Mouse (Mus musculus) CH12.LX (cell line): Measurements from ENCODE around the gene Ms4a18. TPM values are rescaled to one million over a fixed set of nuclear protein-coding genes. Genes with fewer than 3 reads are reported as not detected.
A peak's percentile ranks its signal among the peaks of the same experiment; 100 is the strongest.

ENCODE experiments used
- DNase-seq: peaks from one replicate; pipeline ENCODE4 v3.0.0-alpha.2; 2013; ENCODE audit errors: extremely low read depth
- H3K27ac ChIP-seq: 2 replicates; pipeline ENCODE4 v1.5.1; 2012; ENCODE audit warnings: low read depth, mild to moderate bottlenecking, control low read depth, moderate library complexity; ENCODE audit not compliant: insufficient read depth
- H3K27me3 ChIP-seq: replicated peaks from 2 replicates; pipeline ENCODE3; 2012; ENCODE audit warnings: inconsistent platforms
- H3K36me3 ChIP-seq, 2 experiments: replicated peaks in 1 of 2; 2 replicates each; pipeline versions ENCODE3 to v1.6.1; 2012; ENCODE audit warnings: inconsistent platforms in 1 of 2, low read length in 1 of 2, mild to moderate bottlenecking in 1 of 2, mixed read lengths in 1 of 2, moderate library complexity in 1 of 2; ENCODE audit not compliant: control insufficient read depth in 1 of 2, insufficient read depth in 1 of 2
- H3K4me1 ChIP-seq, 2 experiments: 2 replicates each; pipeline ENCODE4 v1.6.1; 2012; ENCODE audit warnings: inconsistent platforms in 1 of 2, moderate library complexity in 1 of 2; ENCODE audit not compliant: insufficient read depth in 2 of 2, control insufficient read depth in 1 of 2
- H3K4me2 ChIP-seq: 2 replicates; pipeline ENCODE4 v1.6.1; 2012; ENCODE audit warnings: low read depth, mild to moderate bottlenecking, control low read depth; ENCODE audit not compliant: poor library complexity, insufficient read depth, severe bottlenecking
- H3K4me3 ChIP-seq, 3 experiments: fragments of 150-350 bp in 1 of 3; sonication (generic) in 1 of 3; replicated peaks in 1 of 3; 2 replicates each; pipeline versions ENCODE3 to v1.5.1; 2011 to 2012; ENCODE audit warnings: low read depth in 2 of 3, low read length in 2 of 3, mild to moderate bottlenecking in 2 of 3, moderate library complexity in 2 of 3, control low read depth in 1 of 3, improper control_type of control experiment in 1 of 3, inconsistent platforms in 1 of 3, mixed read lengths in 1 of 3; ENCODE audit not compliant: poor library complexity in 1 of 3
- H3K79me2 ChIP-seq: replicated peaks from 2 replicates; pipeline ENCODE4 v1.6.1; 2012; ENCODE audit warnings: mild to moderate bottlenecking, moderate library complexity; ENCODE audit not compliant: control insufficient read depth, poor library complexity, insufficient read depth, severe bottlenecking; ENCODE audit errors: extremely low read depth
- H3K9ac ChIP-seq: 2 replicates; pipeline ENCODE4 v1.6.1; 2012; ENCODE audit warnings: low read depth, mild to moderate bottlenecking, control low read depth, moderate library complexity; ENCODE audit not compliant: insufficient read depth
- H3K9me3 ChIP-seq: replicated peaks from 2 replicates; pipeline ENCODE3; 2012; ENCODE audit warnings: low read length, inconsistent platforms, mixed read lengths
- BHLHE40 ChIP-seq: IDR thresholded peaks from 2 replicates; pipeline ENCODE4 v1.6.1; 2011; ENCODE audit warnings: mild to moderate bottlenecking, low read depth, low read length, improper control_type of control experiment
- CHD1 ChIP-seq: IDR thresholded peaks from 2 replicates; pipeline ENCODE4 v1.6.1; 2012; ENCODE audit warnings: low read depth, low read length, improper control_type of control experiment, inconsistent platforms
- CHD2 ChIP-seq: IDR thresholded peaks from 2 replicates; pipeline ENCODE4 v1.6.1; 2011; ENCODE audit warnings: low read length, improper control_type of control experiment
- CTCF ChIP-seq, 2 experiments: IDR thresholded peaks in 1 of 2; conservative IDR thresholded peaks in 1 of 2; 2 replicates each; pipeline ENCODE4 v1.5.1; 2011 to 2012; ENCODE audit warnings: low read depth in 2 of 2, low read length in 2 of 2, improper control_type of control experiment in 1 of 2, inconsistent platforms in 1 of 2, mild to moderate bottlenecking in 1 of 2, moderate library complexity in 1 of 2
- E2F4 ChIP-seq: IDR thresholded peaks from 2 replicates; pipeline ENCODE4 v1.6.1; 2011; ENCODE audit warnings: low read depth, low read length, improper control_type of control experiment; ENCODE audit not compliant: insufficient replicate concordance
- ELF1 ChIP-seq: IDR thresholded peaks from 2 replicates; pipeline ENCODE4 v1.6.1; 2014; ENCODE audit warnings: low read depth, mild to moderate bottlenecking, inconsistent platforms, low read length, improper control_type of control experiment
- EP300 ChIP-seq: IDR thresholded peaks from 2 replicates; pipeline ENCODE4 v1.6.1; 2011; ENCODE audit warnings: low read length, improper control_type of control experiment
- ETS1 ChIP-seq: conservative IDR thresholded peaks from 2 replicates; pipeline ENCODE4 v1.6.1; 2012; ENCODE audit warnings: low read depth, mild to moderate bottlenecking, inconsistent platforms, low read length, improper control_type of control experiment, moderate library complexity
- GABPA ChIP-seq: IDR thresholded peaks from 2 replicates; pipeline ENCODE4 v1.6.1; 2012; ENCODE audit warnings: low read depth, low read length, improper control_type of control experiment, inconsistent platforms; ENCODE audit not compliant: insufficient replicate concordance
- IRF4 ChIP-seq: IDR thresholded peaks from 2 replicates; pipeline ENCODE4 v1.6.1; 2014; ENCODE audit warnings: low read depth, mild to moderate bottlenecking, inconsistent platforms, low read length, improper control_type of control experiment
- JUND ChIP-seq: conservative IDR thresholded peaks from 2 replicates; pipeline ENCODE4 v1.6.1; 2011; ENCODE audit warnings: low read depth, low read length, improper control_type of control experiment
- MAX ChIP-seq: IDR thresholded peaks from 2 replicates; pipeline ENCODE4 v1.6.1; 2011; ENCODE audit warnings: low read length, improper control_type of control experiment
- MAZ ChIP-seq: IDR thresholded peaks from 2 replicates; pipeline ENCODE4 v1.6.1; 2012; ENCODE audit warnings: low read depth, mild to moderate bottlenecking, inconsistent platforms, low read length, improper control_type of control experiment, moderate library complexity
- MEF2A ChIP-seq: IDR thresholded peaks from 2 replicates; pipeline ENCODE4 v1.6.1; 2014; ENCODE audit warnings: low read depth, mild to moderate bottlenecking, inconsistent platforms, low read length, improper control_type of control experiment, borderline replicate concordance
- MXI1 ChIP-seq: IDR thresholded peaks from 2 replicates; pipeline ENCODE4 v1.6.1; 2011; ENCODE audit warnings: mild to moderate bottlenecking, low read depth, low read length, improper control_type of control experiment
- MYC ChIP-seq: IDR thresholded peaks from 2 replicates; pipeline ENCODE4 v1.6.1; 2011; ENCODE audit warnings: low read depth, mild to moderate bottlenecking, improper control_type of control experiment, low read length
- NELFE ChIP-seq: IDR thresholded peaks from 2 replicates; pipeline ENCODE4 v1.6.1; 2011; ENCODE audit warnings: low read depth, low read length, improper control_type of control experiment
- PAX5 ChIP-seq: IDR thresholded peaks from 2 replicates; pipeline ENCODE4 v1.6.1; 2012; ENCODE audit warnings: low read length, inconsistent platforms, mixed read lengths
- POLR2A ChIP-seq: IDR thresholded peaks from 2 replicates; pipeline ENCODE4 v1.6.1; 2011; ENCODE audit warnings: low read depth, mild to moderate bottlenecking, improper control_type of control experiment, low read length
- POLR2AphosphoS2 ChIP-seq: IDR thresholded peaks from 2 replicates; pipeline ENCODE4 v1.6.1; 2011; ENCODE audit warnings: low read depth, low read length, improper control_type of control experiment
- RAD21 ChIP-seq: IDR thresholded peaks from 2 replicates; pipeline ENCODE4 v1.6.1; 2011; ENCODE audit warnings: low read depth, mild to moderate bottlenecking, low read length, improper control_type of control experiment, moderate library complexity
- SIN3A ChIP-seq: IDR thresholded peaks from 2 replicates; pipeline ENCODE4 v1.6.1; 2012; ENCODE audit warnings: low read length, improper control_type of control experiment, inconsistent platforms
- TCF12 ChIP-seq: IDR thresholded peaks from 2 replicates; pipeline ENCODE4 v1.6.1; 2014; ENCODE audit warnings: low read depth, mild to moderate bottlenecking, inconsistent platforms, low read length, improper control_type of control experiment
- UBTF ChIP-seq: IDR thresholded peaks from 2 replicates; pipeline ENCODE4 v1.6.1; 2012; ENCODE audit warnings: low read depth, mild to moderate bottlenecking, inconsistent platforms, low read length, improper control_type of control experiment, moderate library complexity
- USF1 ChIP-seq: IDR thresholded peaks from 2 replicates; pipeline ENCODE4 v1.6.1; 2014; ENCODE audit warnings: low read depth, mild to moderate bottlenecking, inconsistent platforms, low read length, improper control_type of control experiment
- ZC3H11A ChIP-seq: IDR thresholded peaks from 2 replicates; pipeline ENCODE4 v1.6.1; 2012; ENCODE audit warnings: low read depth, mild to moderate bottlenecking, inconsistent platforms, low read length, improper control_type of control experiment
- ZMIZ1 ChIP-seq: IDR thresholded peaks from 2 replicates; pipeline ENCODE4 v1.6.1; 2012; ENCODE audit warnings: low read depth, mild to moderate bottlenecking, inconsistent platforms, low read length, improper control_type of control experiment
- ZNF384 ChIP-seq: IDR thresholded peaks from 2 replicates; pipeline ENCODE4 v1.6.1; 2012; ENCODE audit warnings: low read depth, low read length, improper control_type of control experiment, inconsistent platforms
- dilution Hi-C: fragments of 300-500 bp; cut with MboI; formaldehyde crosslinking; loops from 2 replicates; pipeline ENCODE4 v1.14.3; 2020; ENCODE audit warnings: low sequenced_read_pairs; ENCODE audit not compliant: extremely low pct_unique_long_range_greater_than_20kb, extremely low pct_ligation_motif_present
- in situ Hi-C: fragments of 300-500 bp; cut with MboI; formaldehyde crosslinking; loops from 3 replicates; pipeline ENCODE4 v1.14.3; 2019; ENCODE audit warnings: low sequenced_read_pairs, low pct_ligation_motif_present, low pct_unique_long_range_greater_than_20kb, mixed read lengths
- polyA plus RNA-seq: library from polyadenylated mRNA; unstranded; fragments of >175 nt; gene quantifications from 2 replicates; pipeline ENCODE4 v1.2.1, GENCODE M21; 2012; ENCODE audit warnings: low read depth; ENCODE audit not compliant: insufficient read length
- total RNA-seq, 2 experiments: library from RNA; depleted of rRNA; stranded (reverse); fragments of 300-350 nt in 1 of 2; fragments of >200 nt in 1 of 2; gene quantifications; 2 replicates each; pipeline ENCODE4 v1.2.3; 2012 to 2014

The Ms4a18 gene
- total and polyA plus RNA-seq, 3 experiments, result not detected

DNA sequence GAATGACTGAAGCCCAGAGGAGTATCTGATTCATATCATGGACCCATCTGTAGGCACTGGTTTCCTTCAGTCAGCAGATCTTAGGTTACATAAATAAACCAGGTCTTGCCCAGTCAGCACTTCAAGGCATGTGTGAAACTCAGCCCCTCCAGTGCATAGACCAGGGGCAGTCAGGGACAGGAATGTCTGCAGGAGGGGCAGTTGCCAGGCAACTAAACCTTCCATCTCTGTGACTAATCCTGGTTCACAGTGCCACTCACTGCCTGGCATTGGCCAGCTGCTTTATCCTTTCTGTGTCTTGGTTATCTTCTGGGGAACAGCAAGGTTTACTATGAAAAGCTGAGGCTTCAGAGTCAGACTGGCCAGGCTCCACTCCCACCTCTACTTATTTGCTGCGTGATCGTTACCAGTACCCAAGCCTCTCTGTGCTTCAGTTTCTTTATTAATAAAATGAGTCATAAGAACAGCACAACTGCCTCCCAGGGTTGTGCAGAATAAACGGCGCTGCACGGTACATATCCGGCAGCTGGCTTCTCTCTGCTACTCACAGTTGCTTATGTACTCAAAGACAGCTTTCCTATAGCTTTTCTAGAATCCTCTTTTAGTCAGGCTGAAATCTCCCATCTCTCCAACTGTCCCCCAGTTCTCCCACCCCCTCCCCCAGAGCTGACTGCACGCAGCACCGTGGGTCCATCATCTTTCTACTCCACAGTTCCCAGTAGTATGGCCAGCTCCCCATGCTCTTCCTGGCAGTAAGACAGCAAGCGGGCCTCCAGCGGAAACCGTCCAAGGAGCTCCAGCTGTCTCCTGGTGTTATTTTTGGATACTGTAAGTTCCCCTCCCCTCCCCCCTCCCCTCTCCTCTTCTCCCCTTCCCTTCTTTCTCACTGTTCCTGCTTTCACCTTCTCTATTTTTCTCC lies 65.6 kb downstream of the Ms4a18 start:
- dilution Hi-C loops, result no loop called here
- H3K4me3 ChIP-seq, result no peak overlapping the region
- peaks cover 0 to 3% of the 10 kb centered on the region in 2 experiments for H3K36me3 ChIP-seq
- H3K79me2 ChIP-seq, result peaks cover 17% of the 10 kb centered on the region
- no peak overlapping the region for H3K27ac ChIP-seq
- peaks cover 36% of the 10 kb centered on the region for H3K27me3 ChIP-seq
- peaks cover under 1 to 10% of the 10 kb centered on the region in 2 experiments; a peak in 3 of 4 replicates for H3K4me1 ChIP-seq
- no peak overlapping the region for H3K4me2 ChIP-seq
- no peak overlapping the region for H3K9ac ChIP-seq
- no peaks in the 10 kb centered on the region for H3K9me3 ChIP-seq
- no peak for DNase-seq
- in situ Hi-C loops, result no loop called here
- TF ChIP-seq CHD1 (no peak), USF1 (no peak), MXI1 (no peak)
- TF ChIP-seq, all 38 proteins: peak for 0

- no peaks in the 10 kb centered on the region for H3K9me3 ChIP-seq
- dilution Hi-C loops (no loop called here), in situ Hi-C loops (no loop called here)
- peak overlapping the region; percentile 64 for H3K9ac ChIP-seq
- TF ChIP-seq RAD21 (no peak), MAZ (no peak), POLR2AphosphoS2 (no peak), CHD1 (no peak; the same call in 1 of the 2 replicates), UBTF (no peak), MXI1 (no peak), JUND (no peak), PAX5 (no peak), ZC3H11A (no peak), ETS1 (no peak), MEF2A (no peak), MAX (no peak), NELFE (no peak), IRF4 (peak; percentile 62), BHLHE40 (no peak), CTCF (conservative IDR thresholded peaks at IDR 0.05 in 1 of 2, IDR thresholded peaks at IDR 0.05 in 1 of 2; ENCODE audit: low read depth in 2 of 2, low read length in 2 of 2) (no peak), E2F4 (no peak), ZNF384 (0 out of 2 replicates have a peak, but pooled peaks have one; percentile 2), POLR2A (no peak), ZMIZ1 (no peak), GABPA (no peak), CHD2 (no peak), TCF12 (no peak), MYC (no peak), EP300 (0 out of 2 replicates have a peak, but pooled peaks have one; percentile 42), ELF1 (no peak), SIN3A (no peak)
- TF ChIP-seq, all 38 proteins: peak for 3
- H3K27me3 ChIP-seq, result peaks cover 27% of the 10 kb centered on the region
- H3K4me3 ChIP-seq, result peak overlapping the region; percentile 31 to 76 (median 53)
- peaks cover 31% of the 10 kb centered on the region for H3K79me2 ChIP-seq
- peaks cover 7 to 26% of the 10 kb centered on the region in 2 experiments for H3K36me3 ChIP-seq
- H3K4me2 ChIP-seq, result peak overlapping the region; percentile 79
- DNase-seq, result peak; percentile 26
- no peak overlapping the region for H3K27ac ChIP-seq
- H3K4me1 ChIP-seq, result peaks cover 15 to 36% of the 10 kb centered on the region in 2 experiments
Observed at GRCm38 (mm10) chr19:10949558-10949957, 68.3 kb downstream of the Ms4a18 start.
